Mouse (Mus musculus): Measurements from ENCODE around the gene Zscan4d. TPM values are rescaled to one million over a fixed set of nuclear protein-coding genes. Genes with fewer than 3 reads are reported as not detected.

Zscan4d gene
- polyA plus RNA-seq (2017; shearing (Covaris generic)), result 0.56 TPM

GRCm38 (mm10) chr7:11166059-11166458 lies at the start of gene Zscan4d:
Gene Zscan4d, minus strand, starts transcription at chr7:11166159.

Other genes starting within 250 kb of the Zscan4d start
- gene Zscan4c, start 160.4 kb downstream of the Zscan4d start, polyA plus RNA-seq (2017; shearing (Covaris generic)), result not detected
- not detected for gene Zscan4-ps1, start 96.5 kb downstream of the Zscan4d start, polyA plus RNA-seq (2017; shearing (Covaris generic))
- not detected for gene Zscan4e, start 144.5 kb upstream of the Zscan4d start, polyA plus RNA-seq (2017; shearing (Covaris generic))
- gene Zscan4f, start 231.8 kb upstream of the Zscan4d start, polyA plus RNA-seq (2017; shearing (Covaris generic)), result not detected